Mouse (Mus musculus): ENCODE measurements around the gene Ptgr1.

DNA sequence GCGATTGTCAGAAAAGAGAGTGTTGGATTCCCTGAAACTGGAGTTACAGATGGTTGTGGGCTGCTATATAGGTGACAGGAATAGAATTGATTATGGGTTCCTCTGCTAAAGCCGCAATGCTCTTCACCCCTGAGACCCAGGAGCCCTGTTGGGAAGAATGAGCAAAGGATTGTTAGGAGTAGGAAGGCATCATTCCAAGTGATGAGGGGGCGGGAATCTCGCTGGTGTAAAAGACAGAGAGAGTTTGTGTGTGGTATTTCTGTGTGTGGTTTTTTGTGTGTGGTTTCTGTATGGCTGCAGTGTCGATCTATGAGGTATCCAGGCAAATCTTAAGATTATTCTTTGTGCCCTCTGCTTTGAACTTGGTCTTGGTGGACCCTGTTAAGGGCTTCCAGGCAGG, 42.2 kb downstream of the Ptgr1 start:
- no peak for TF ChIP-seq CTCF (conservative IDR thresholded peaks at IDR 0.05; ENCODE audit: insufficient read depth, insufficient read length, low read depth, low read length)
- no peak for TF ChIP-seq POLR2A (IDR thresholded peaks at IDR 0.05; ENCODE audit: low read depth, low read length)

Data from kidney, adult 2 months (tissue).